In the genomic region with DNA sequence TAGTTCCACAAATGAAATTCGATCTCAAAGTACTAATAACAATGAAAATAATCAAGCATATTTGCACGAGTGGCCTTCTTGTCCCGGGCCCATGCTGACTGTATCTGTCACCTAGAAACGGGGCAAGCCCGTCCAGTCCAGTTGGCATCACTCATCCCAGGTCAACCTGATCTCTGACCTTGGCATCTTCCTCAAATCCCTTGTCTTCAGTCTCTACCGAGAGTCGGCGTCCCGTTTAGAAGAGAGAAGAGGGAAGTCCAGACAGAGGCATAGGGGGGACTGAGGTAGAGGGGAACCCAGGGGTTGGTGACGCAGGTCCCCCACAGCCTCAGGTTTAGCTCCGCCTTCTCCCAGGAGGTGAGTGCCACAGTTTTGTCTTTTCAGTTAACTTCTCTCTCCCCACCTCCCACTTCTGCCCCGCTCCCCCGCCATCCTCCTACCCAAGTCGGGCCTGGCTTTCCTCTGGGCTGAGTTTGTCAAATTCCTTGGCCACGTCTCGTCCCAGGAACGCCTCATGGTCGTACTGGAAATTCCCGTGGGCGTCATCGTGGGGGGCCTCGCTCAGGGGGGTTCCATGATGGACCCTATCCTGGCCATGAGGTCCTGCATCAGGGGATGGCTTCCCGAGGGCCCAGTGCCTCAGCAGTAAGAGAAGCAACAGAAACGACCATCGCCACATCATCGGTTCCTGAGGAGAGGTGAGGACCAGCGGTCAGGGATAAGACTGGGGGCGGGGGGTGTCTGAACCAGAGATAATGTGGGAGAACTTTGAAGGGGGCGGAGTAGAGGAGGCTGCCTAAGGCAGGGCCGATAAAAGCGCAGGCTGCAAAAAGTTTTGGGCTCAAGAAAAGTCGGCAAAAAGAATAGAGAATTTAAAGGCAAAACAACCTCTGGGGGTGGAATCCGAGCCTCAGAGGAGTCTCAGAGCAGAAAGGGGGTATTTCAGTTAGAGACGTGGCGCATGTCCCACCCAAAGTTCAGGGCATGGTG, we compare ENCODE assay signal across 8 mouse cellular contexts. TPM values are rescaled to one million over a fixed set of nuclear protein-coding genes. Genes with fewer than 3 reads are reported as not detected.
DNase-seq lines count a peak whose midpoint lies in the region; ATAC-seq lines count a peak whose summit lies in the region.

No protein-coding gene starts in this region.

- DNase-seq in lung, adult 18-20 months = no peak
- no peak for DNase-seq in hindbrain, embryonic 14.5 days (ENCODE audit: low spot score)
- DNase-seq in thymus, adult 18-20 months = no peak
- no peak for DNase-seq in adrenal gland, postnatal 4 days (ENCODE audit: low spot score in 2 of 2)
- no peak for DNase-seq in layer of hippocampus, adult 9-11 months

- peak; percentile 62 for ATAC-seq in lung, embryonic 16.5 days (ENCODE audit: low read depth)
- peak; percentile 52 for ATAC-seq in embryonic facial prominence, embryonic 15.5 days (ENCODE audit: insufficient number of reproducible peaks, low FRiP score, low TSS enrichment, low read depth)
- ATAC-seq in hindbrain, embryonic 14.5 days (ENCODE audit: low FRiP score) = peak; percentile 32; the same call in 1 of the 2 replicates
- ATAC-seq in megakaryocyte progenitor cell, adult 5-6 weeks (replicated peaks; ENCODE audit: poor library complexity) = peak; percentile 40

- no peaks in the 10 kb centered on the region for H3K27me3 ChIP-seq in lung, embryonic 16.5 days (ENCODE audit: control insufficient read depth, insufficient read depth, low read depth, low read length)
- H3K27me3 ChIP-seq in embryonic facial prominence, embryonic 15.5 days = no peaks in the 10 kb centered on the region
- H3K27me3 ChIP-seq in hindbrain, embryonic 14.5 days (ENCODE audit: control insufficient read depth, insufficient read depth, low read length) = no peaks in the 10 kb centered on the region

- peaks cover 22% of the 10 kb centered on the region for H3K36me3 ChIP-seq in lung, embryonic 16.5 days (ENCODE audit: control insufficient read depth, insufficient read depth, low read length)
- peaks cover 28% of the 10 kb centered on the region for H3K36me3 ChIP-seq in embryonic facial prominence, embryonic 15.5 days
- no peaks in the 10 kb centered on the region for H3K36me3 ChIP-seq in hindbrain, embryonic 14.5 days (replicated peaks; ENCODE audit: control insufficient read depth, insufficient read depth)

- H3K4me1 ChIP-seq in lung, embryonic 16.5 days (replicated peaks; ENCODE audit: control insufficient read depth, insufficient read depth, low read length) = peaks cover 20% of the 10 kb centered on the region
- peaks cover 23% of the 10 kb centered on the region for H3K4me1 ChIP-seq in embryonic facial prominence, embryonic 15.5 days
- no peaks in the 10 kb centered on the region for H3K4me1 ChIP-seq in hindbrain, embryonic 14.5 days (replicated peaks; ENCODE audit: control insufficient read depth, insufficient read depth, low read length)

- peak overlapping the region; percentile 81 for H3K27ac ChIP-seq in lung, embryonic 16.5 days (ENCODE audit: low read length)
- peak overlapping the region; percentile 93 for H3K27ac ChIP-seq in embryonic facial prominence, embryonic 15.5 days (replicated peaks)
- H3K27ac ChIP-seq in hindbrain, embryonic 14.5 days = no peak overlapping the region

- H3K4me2 ChIP-seq in lung, embryonic 16.5 days (ENCODE audit: low read depth, low read length) = peak overlapping the region; percentile 74
- peak overlapping the region; percentile 61 for H3K4me2 ChIP-seq in embryonic facial prominence, embryonic 15.5 days (replicated peaks)
- peak overlapping the region; percentile 52 for H3K4me2 ChIP-seq in hindbrain, embryonic 14.5 days (replicated peaks)

- H3K4me3 ChIP-seq in lung, embryonic 16.5 days (ENCODE audit: low read length) = peak overlapping the region; percentile 64
- peak overlapping the region; percentile 58 for H3K4me3 ChIP-seq in embryonic facial prominence, embryonic 15.5 days (replicated peaks)
- peak overlapping the region; percentile 35 for H3K4me3 ChIP-seq in hindbrain, embryonic 14.5 days (replicated peaks; ENCODE audit: low read length)

- no peaks in the 10 kb centered on the region for H3K9me3 ChIP-seq in lung, embryonic 16.5 days (ENCODE audit: control insufficient read depth, low read length)
- no peaks in the 10 kb centered on the region for H3K9me3 ChIP-seq in embryonic facial prominence, embryonic 15.5 days (replicated peaks)
- H3K9me3 ChIP-seq in hindbrain, embryonic 14.5 days (ENCODE audit: control insufficient read depth, low read length) = no peaks in the 10 kb centered on the region

- peak overlapping the region; percentile 80 for H3K9ac ChIP-seq in lung, embryonic 16.5 days (ENCODE audit: low read length)
- H3K9ac ChIP-seq in embryonic facial prominence, embryonic 15.5 days = peak overlapping the region; percentile 69
- H3K9ac ChIP-seq in hindbrain, embryonic 14.5 days = peak overlapping the region; percentile 32

- 7% methylated on average over 35 of the region's 35 CpGs for WGBS in lung, embryonic 16.5 days
- 8% methylated on average over 35 of the region's 35 CpGs for WGBS in embryonic facial prominence, embryonic 15.5 days
- WGBS in hindbrain, embryonic 14.5 days = 17% methylated on average over 35 of the region's 35 CpGs

RNA-seq across cellular contexts. Expression of gene Rcn3, which starts 0.7 kb away (rescaled TPM):
- 308 and 326 TPM in 2 replicates for polyA plus RNA-seq in lung, embryonic 16.5 days (2015; fragmentation: Nextera tagmentation; extraction: Ambion mirVana)
- 520 and 531 TPM in 2 replicates for polyA plus RNA-seq in embryonic facial prominence, embryonic 15.5 days (2015; fragmentation: Nextera tagmentation; extraction: Ambion mirVana)
- 77.7 and 93.3 TPM in 2 replicates for polyA plus RNA-seq in hindbrain, embryonic 14.5 days (2014; fragmentation: Nextera tagmentation; extraction: Ambion mirVana)
- 4.6 and 7.8 TPM in 2 replicates for total RNA-seq in megakaryocyte progenitor cell, adult 5-6 weeks (2015)
- 5.4 TPM in 2 replicates for total RNA-seq in megakaryocyte progenitor cell, adult 5-6 weeks (2017)
- 10 to 100 TPM; 77.0 to 81.8 TPM for total RNA-seq in adrenal gland, postnatal 4 days (2021)

RNA-seq across cellular contexts. Expression of gene Fcgrt, which starts 12.4 kb away (rescaled TPM):
- polyA plus RNA-seq in lung, embryonic 16.5 days (2015; fragmentation: Nextera tagmentation; extraction: Ambion mirVana) = 93.7 and 97.1 TPM in 2 replicates
- polyA plus RNA-seq in embryonic facial prominence, embryonic 15.5 days (2015; fragmentation: Nextera tagmentation; extraction: Ambion mirVana) = 126 and 135 TPM in 2 replicates
- 37.7 and 40.5 TPM in 2 replicates for polyA plus RNA-seq in hindbrain, embryonic 14.5 days (2014; fragmentation: Nextera tagmentation; extraction: Ambion mirVana)
- 0.54 and 0.62 TPM in 2 replicates for total RNA-seq in megakaryocyte progenitor cell, adult 5-6 weeks (2015)
- 3.9 TPM in 2 replicates for total RNA-seq in megakaryocyte progenitor cell, adult 5-6 weeks (2017)
- 100 to 1,000 TPM in 1 of 2 experiments, 10 to 100 TPM in 1; 98.0 to 104 TPM for total RNA-seq in adrenal gland, postnatal 4 days (2021)

RNA-seq across cellular contexts. Expression of gene Prrg2, which starts 28.8 kb away (rescaled TPM):
- 28.7 and 31.9 TPM in 2 replicates for polyA plus RNA-seq in lung, embryonic 16.5 days (2015; fragmentation: Nextera tagmentation; extraction: Ambion mirVana)
- 26.0 and 26.9 TPM in 2 replicates for polyA plus RNA-seq in embryonic facial prominence, embryonic 15.5 days (2015; fragmentation: Nextera tagmentation; extraction: Ambion mirVana)
- polyA plus RNA-seq in hindbrain, embryonic 14.5 days (2014; fragmentation: Nextera tagmentation; extraction: Ambion mirVana) = 12.8 and 13.9 TPM in 2 replicates
- 2.6 and 4.7 TPM in 2 replicates for total RNA-seq in megakaryocyte progenitor cell, adult 5-6 weeks (2015)
- total RNA-seq in megakaryocyte progenitor cell, adult 5-6 weeks (2017) = 3.0 and 4.2 TPM in 2 replicates
- 10 to 100 TPM; 17.9 to 18.6 TPM for total RNA-seq in adrenal gland, postnatal 4 days (2021)

RNA-seq across cellular contexts. Expression of gene Nosip, which starts 29.1 kb away (rescaled TPM):
- 72.5 and 77.8 TPM in 2 replicates for polyA plus RNA-seq in lung, embryonic 16.5 days (2015; fragmentation: Nextera tagmentation; extraction: Ambion mirVana)
- polyA plus RNA-seq in embryonic facial prominence, embryonic 15.5 days (2015; fragmentation: Nextera tagmentation; extraction: Ambion mirVana) = 68.5 and 73.6 TPM in 2 replicates
- 57.9 and 62.1 TPM in 2 replicates for polyA plus RNA-seq in hindbrain, embryonic 14.5 days (2014; fragmentation: Nextera tagmentation; extraction: Ambion mirVana)
- total RNA-seq in megakaryocyte progenitor cell, adult 5-6 weeks (2015) = 39.7 and 45.0 TPM in 2 replicates
- 46.8 and 49.2 TPM in 2 replicates for total RNA-seq in megakaryocyte progenitor cell, adult 5-6 weeks (2017)
- total RNA-seq in adrenal gland, postnatal 4 days (2021) = 10 to 100 TPM; 61.1 to 71.2 TPM

RNA-seq across cellular contexts. Expression of gene Rps11, which starts 32.9 kb away (rescaled TPM):
- polyA plus RNA-seq in lung, embryonic 16.5 days (2015; fragmentation: Nextera tagmentation; extraction: Ambion mirVana) = 1,430 and 1,443 TPM in 2 replicates
- polyA plus RNA-seq in embryonic facial prominence, embryonic 15.5 days (2015; fragmentation: Nextera tagmentation; extraction: Ambion mirVana) = 1,509 and 1,523 TPM in 2 replicates
- 767 and 952 TPM in 2 replicates for polyA plus RNA-seq in hindbrain, embryonic 14.5 days (2014; fragmentation: Nextera tagmentation; extraction: Ambion mirVana)
- 3,046 and 3,197 TPM in 2 replicates for total RNA-seq in megakaryocyte progenitor cell, adult 5-6 weeks (2015)
- total RNA-seq in megakaryocyte progenitor cell, adult 5-6 weeks (2017) = 1,081 and 1,541 TPM in 2 replicates
- total RNA-seq in adrenal gland, postnatal 4 days (2021) = 1,000 to 10,000 TPM; 1,454 to 1,477 TPM
